Mouse (Mus musculus): ENCODE data around the gene Jak3. TPM values are rescaled to one million over a fixed set of nuclear protein-coding genes. Genes with fewer than 3 reads are reported as not detected.
"Not testable (repeated sequence)": the region's sequence is repeated elsewhere in the genome, so short reads cannot be mapped to it uniquely, and the experiment has no call there.

The Jak3 gene
- polyA plus RNA-seq, 1 experiment from 2014 or later: 5.7 TPM

DNA sequence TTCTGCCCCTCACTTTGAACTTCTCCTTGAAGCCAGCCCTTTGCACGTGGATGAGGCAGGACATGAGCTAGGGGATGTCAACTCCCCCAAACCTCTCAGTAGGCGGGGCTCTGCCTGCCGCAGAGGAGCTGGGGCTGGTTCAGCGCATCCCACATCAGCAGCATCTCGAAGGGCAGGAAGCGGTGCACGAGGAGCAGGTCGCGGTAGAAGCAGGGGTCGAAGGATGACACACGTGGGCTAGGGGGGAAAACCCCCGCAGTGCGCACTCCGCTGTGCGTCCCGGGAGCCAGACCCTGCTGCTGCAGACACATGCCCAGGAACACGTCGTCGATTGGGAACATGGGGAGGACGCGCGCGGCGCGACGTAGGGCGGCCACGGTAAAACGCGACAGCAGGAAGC is 16.4 kb downstream of the Jak3 start:
- Histone ChIP-seq H3K36me3 (no peaks in the 10 kb centered on the region), H3K9ac (no peak overlapping the region), H3K4me3 (replicated peaks) (no peak overlapping the region), H3K27me3 (peaks cover 91% of the 10 kb centered on the region), H3K4me1 (replicated peaks) (peaks cover 7% of the 10 kb centered on the region), H3K9me3 (replicated peaks) (no peaks in the 10 kb centered on the region), H3K4me2 (no peak overlapping the region), H3K27ac (no peak overlapping the region)
- no peak; the same call in 1 of the 2 replicates for ATAC-seq (ENCODE audit: low read depth)
- DNase-seq: no peak
- 7% methylated on average over 30 of the region's 30 CpGs for WGBS (ENCODE audit: insufficient replicate concordance)

DNA sequence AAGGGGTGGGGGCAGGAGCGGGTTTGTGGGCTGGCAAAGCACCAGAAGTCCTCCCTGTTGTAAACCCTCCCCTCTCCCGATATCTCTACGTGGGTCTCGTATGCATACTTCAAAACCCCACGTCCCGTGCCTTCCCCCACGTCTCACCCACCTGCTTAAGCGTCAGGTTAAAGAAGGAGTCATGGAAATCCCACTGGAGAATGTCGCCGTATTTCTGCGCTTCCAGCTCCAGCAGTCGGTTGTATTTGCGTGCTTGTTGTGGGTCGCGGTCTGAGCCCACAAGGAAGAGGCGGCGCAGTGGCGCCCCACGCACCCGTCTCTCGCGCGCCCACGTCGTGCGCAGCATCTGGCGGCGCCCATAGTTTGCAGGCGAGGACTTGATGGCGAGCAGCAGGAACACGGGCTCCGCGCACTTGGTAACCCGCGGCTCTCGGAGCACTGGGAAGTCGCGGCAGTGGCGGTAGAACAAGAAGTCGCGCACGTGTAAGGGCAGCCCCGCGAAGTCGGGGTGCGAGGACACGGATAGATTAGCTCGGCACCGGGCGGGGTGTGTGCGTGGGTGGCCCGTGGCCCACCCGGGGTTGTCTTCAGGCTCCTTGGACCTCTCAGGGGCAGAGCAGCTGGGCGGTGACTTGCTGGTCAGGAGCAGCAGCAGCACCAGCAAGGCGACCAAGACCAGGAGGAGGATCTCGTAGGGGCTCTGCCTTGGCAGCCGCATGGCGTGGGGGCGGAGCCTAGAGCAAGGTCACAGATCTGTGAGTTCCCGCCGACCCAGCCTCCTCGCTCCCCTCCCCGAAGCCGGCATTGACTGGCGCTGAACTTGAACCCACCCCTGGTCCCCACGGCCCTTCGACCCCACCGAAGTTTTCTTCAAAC is 17.3 kb downstream of the Jak3 start:
- 10% methylated on average over 68 of the region's 68 CpGs for WGBS (ENCODE audit: insufficient replicate concordance)

GRCm38 (mm10) chr8:71695456-71695855 is 19.4 kb downstream of the Jak3 start:
- not testable (repeated sequence) for ATAC-seq (ENCODE audit: low read depth); DNase-seq; H3K9ac ChIP-seq; H3K4me3 ChIP-seq (replicated peaks); H3K27ac ChIP-seq; H3K36me3 ChIP-seq; H3K9me3 ChIP-seq (replicated peaks); H3K4me2 ChIP-seq
- Histone ChIP-seq H3K27me3 (peaks cover 85% of the 10 kb centered on the region), H3K4me1 (replicated peaks) (peaks cover 16% of the 10 kb centered on the region)
- 52% methylated on average over 12 of the region's 12 CpGs for WGBS (ENCODE audit: insufficient replicate concordance)

More for the DNA sequence above, 17.3 kb downstream of the Jak3 start:
- no peaks in the 10 kb centered on the region for H3K36me3 ChIP-seq
- peaks cover 7% of the 10 kb centered on the region for H3K4me1 ChIP-seq (replicated peaks)
- no peak overlapping the region for H3K4me3 ChIP-seq (replicated peaks)
- ATAC-seq (ENCODE audit: low read depth) (no peak), DNase-seq (no peak)
- no peak overlapping the region for H3K9ac ChIP-seq
- H3K9me3 ChIP-seq (replicated peaks): no peaks in the 10 kb centered on the region
- H3K27me3 ChIP-seq: peaks cover 86% of the 10 kb centered on the region
- no peak overlapping the region for H3K4me2 ChIP-seq
- no peak overlapping the region for H3K27ac ChIP-seq

- WGBS (ENCODE audit: insufficient replicate concordance): 9% methylated on average over 29 of the region's 29 CpGs
- Histone ChIP-seq H3K27me3 (peaks cover 67% of the 10 kb centered on the region), H3K4me1 (replicated peaks) (peaks cover 55% of the 10 kb centered on the region), H3K9me3 (replicated peaks) (no peaks in the 10 kb centered on the region), H3K27ac (no peak overlapping the region), H3K4me2 (peak overlapping the region; percentile 81), H3K36me3 (no peaks in the 10 kb centered on the region), H3K9ac (peak overlapping the region; percentile 49), H3K4me3 (replicated peaks) (peak overlapping the region; percentile 61)
- DNase-seq (no peak), ATAC-seq (ENCODE audit: low read depth) (no peak)
Measured at GRCm38 (mm10) chr8:71700493-71701269, 24.6 kb downstream of the Jak3 start.

GRCm38 (mm10) chr8:71701414-71702086 is 25.5 kb downstream of the Jak3 start, which contains the start of gene B3gnt3:
Gene B3gnt3, minus strand, starts transcription at chr8:71701789.
- Histone ChIP-seq H3K4me1 (replicated peaks) (peaks cover 55% of the 10 kb centered on the region), H3K9ac (peak within 1 kb of the TSS; percentile 75), H3K4me2 (peak within 1 kb of the TSS; percentile 81), H3K27me3 (peaks cover 62% of the 10 kb centered on the region), H3K36me3 (no peaks in the 10 kb centered on the region), H3K9me3 (replicated peaks) (no peaks in the 10 kb centered on the region), H3K4me3 (replicated peaks) (peak within 1 kb of the TSS; percentile 61), H3K27ac (peak within 1 kb of the TSS; percentile 90)
- ATAC-seq (ENCODE audit: low read depth) (no peak), DNase-seq (no peak)
- 12% methylated on average over 32 of the region's 34 CpGs for WGBS (ENCODE audit: insufficient replicate concordance)

GRCm38 (mm10) chr8:71702087-71702432 is 26.0 kb downstream of the Jak3 start:
- no peaks in the 10 kb centered on the region for H3K36me3 ChIP-seq
- H3K9ac ChIP-seq: peak overlapping the region; percentile 75
- peaks cover 55% of the 10 kb centered on the region for H3K4me1 ChIP-seq (replicated peaks)
- H3K27ac ChIP-seq: peak overlapping the region; percentile 90
- H3K9me3 ChIP-seq (replicated peaks): no peaks in the 10 kb centered on the region
- DNase-seq (no peak), ATAC-seq (ENCODE audit: low read depth) (no peak)
- H3K27me3 ChIP-seq: peaks cover 61% of the 10 kb centered on the region
- peak overlapping the region; percentile 61 for H3K4me3 ChIP-seq (replicated peaks)
- H3K4me2 ChIP-seq: peak overlapping the region; percentile 81
- 15% methylated on average over 4 of the region's 4 CpGs for WGBS (ENCODE audit: insufficient replicate concordance)

DNA sequence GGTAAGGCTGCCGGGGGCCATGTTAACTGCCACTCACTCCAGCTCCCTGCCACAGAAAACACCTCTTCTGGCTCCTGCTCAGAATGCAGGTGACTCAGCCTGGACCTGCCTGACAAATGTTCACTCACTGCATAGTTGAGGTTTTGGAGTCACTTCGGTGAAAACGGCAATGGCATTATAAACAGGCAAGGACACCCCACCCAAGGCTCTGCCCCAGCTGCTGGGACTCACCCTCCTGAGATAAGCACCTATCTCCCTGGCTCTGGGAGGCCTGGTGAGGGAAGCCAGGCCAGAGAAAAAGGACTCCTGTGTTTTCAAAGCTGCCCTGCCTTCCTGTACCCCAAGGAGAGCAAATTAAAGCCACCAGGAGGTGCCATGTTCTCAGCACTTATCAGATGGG is 26.8 kb downstream of the Jak3 start:
- peak; percentile 74 for DNase-seq
- Histone ChIP-seq H3K27me3 (peaks cover 61% of the 10 kb centered on the region), H3K4me1 (replicated peaks) (peaks cover 61% of the 10 kb centered on the region), H3K4me2 (peak overlapping the region; percentile 81), H3K27ac (peak overlapping the region; percentile 90), H3K9me3 (replicated peaks) (no peaks in the 10 kb centered on the region), H3K36me3 (no peaks in the 10 kb centered on the region), H3K4me3 (replicated peaks) (peak overlapping the region; percentile 61), H3K9ac (peak overlapping the region; percentile 75)
- WGBS (ENCODE audit: insufficient replicate concordance): 36% methylated on average over 3 of the region's 3 CpGs
- ATAC-seq (ENCODE audit: low read depth): peak; percentile 98

DNA sequence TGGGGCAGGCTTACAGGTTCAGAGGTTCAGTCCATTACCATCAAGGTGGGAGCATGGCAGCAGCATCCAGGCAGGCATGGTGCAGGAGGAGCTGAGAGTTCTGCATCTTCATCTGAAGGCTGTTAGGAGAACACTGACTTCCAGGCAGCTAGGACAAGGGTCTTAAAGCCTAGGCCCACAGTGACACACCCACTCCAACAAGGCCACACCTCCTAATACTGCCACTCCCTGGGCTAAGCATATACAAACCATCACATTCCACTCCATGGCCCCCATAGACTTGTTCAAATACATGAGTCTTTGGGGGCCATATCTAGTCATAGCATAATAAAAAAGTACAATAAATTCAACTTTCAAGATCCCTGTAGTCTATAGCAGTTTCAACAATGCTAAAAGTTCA is 27.3 kb downstream of the Jak3 start:
- peak overlapping the region; percentile 75 for H3K9ac ChIP-seq

GRCm38 (mm10) chr8:71707874-71708273 is 31.8 kb downstream of the Jak3 start:
- Histone ChIP-seq H3K9me3 (replicated peaks) (no peaks in the 10 kb centered on the region), H3K27ac (no peak overlapping the region), H3K4me1 (replicated peaks) (peaks cover 38% of the 10 kb centered on the region), H3K36me3 (peaks cover 15% of the 10 kb centered on the region; the same call in 1 of the 2 replicates), H3K4me2 (no peak overlapping the region), H3K9ac (no peak overlapping the region), H3K4me3 (replicated peaks) (no peak overlapping the region), H3K27me3 (peaks cover 26% of the 10 kb centered on the region)
- 30% methylated on average over 8 of the region's 8 CpGs for WGBS (ENCODE audit: insufficient replicate concordance)
- ATAC-seq (ENCODE audit: low read depth) (no peak), DNase-seq (peak; percentile 48)

More for the DNA sequence above, 27.3 kb downstream of the Jak3 start:
- not testable (repeated sequence) for DNase-seq; H3K9me3 ChIP-seq (replicated peaks); H3K36me3 ChIP-seq
- H3K4me1 ChIP-seq (replicated peaks): peaks cover 61% of the 10 kb centered on the region
- H3K27me3 ChIP-seq: peaks cover 58% of the 10 kb centered on the region
- ATAC-seq (ENCODE audit: low read depth): peak; percentile 77
- peak overlapping the region; percentile 81 for H3K4me2 ChIP-seq
- peak overlapping the region; percentile 61 for H3K4me3 ChIP-seq (replicated peaks)
- peak overlapping the region; percentile 90 for H3K27ac ChIP-seq

- peak; percentile 34 for ATAC-seq (ENCODE audit: low read depth)
- WGBS (ENCODE audit: insufficient replicate concordance): 57% methylated on average over 25 of the region's 25 CpGs
- H3K27me3 ChIP-seq: peaks cover 25% of the 10 kb centered on the region
Measured at GRCm38 (mm10) chr8:71709134-71709799, 33.2 kb downstream of the Jak3 start.

More at GRCm38 (mm10) chr8:71709134-71709799, 33.2 kb downstream of the Jak3 start:
- no peak for DNase-seq
- Histone ChIP-seq H3K4me3 (replicated peaks) (no peak overlapping the region), H3K27ac (no peak overlapping the region), H3K4me2 (peak overlapping the region; percentile 49; the same call in 1 of the 2 replicates), H3K4me1 (replicated peaks) (peaks cover 24% of the 10 kb centered on the region), H3K9me3 (replicated peaks) (no peaks in the 10 kb centered on the region), H3K9ac (no peak overlapping the region), H3K36me3 (peaks cover 18% of the 10 kb centered on the region; the same call in 1 of the 2 replicates)
